Mouse (Mus musculus) heart, postnatal 14 days (tissue): ENCODE results near the gene Gm13289. TPM values are rescaled to one million over a fixed set of nuclear protein-coding genes. Genes with fewer than 3 reads are reported as not detected.
"Not testable (repeated sequence)": the region's sequence is repeated elsewhere in the genome, so short reads cannot be mapped to it uniquely, and the experiment has no call there.

Source experiments
- DNase-seq, 2 experiments: peaks; one replicate each; pipeline ENCODE4 v3.0.0; 2021 to 2022
- intact Hi-C: fragments of 180-260 bp; cut with DNase I; formaldehyde crosslinking; loops from one replicate; pipeline ENCODE4 v1.15.1; 2025
- long read RNA-seq, 2 experiments: library from polyadenylated mRNA; stranded (forward); transcript quantifications; one replicate each; pipeline ENCODE4 v2.0.0; 2021
- total RNA-seq, 2 experiments: library from RNA; stranded (reverse); gene quantifications; 2 replicates each; pipeline ENCODE4 v1.2.3; 2021

The Gm13289 gene
- total RNA-seq: not detected
- long read RNA-seq, experiment 1: 0 reads
- long read RNA-seq, experiment 2: 0 reads

- DNase-seq, intact Hi-C loops: not testable (repeated sequence)
These were observed at the start of gene Gm13289 for GRCm38 (mm10) chr4:88776622-88777021. Gm13289 (plus strand) TSS chr4:88776922.

- DNase-seq: peak; percentile 40 to 55
- intact Hi-C loops: loop anchor here (1.0 kb wide), 1 partner anchor 31 kb away; no protein-coding TSS in a partner anchor
These were observed 49.4 kb upstream of the Gm13289 start for GRCm38 (mm10) chr4:88727324-88727723.

- intact Hi-C loops: no loop called here
- DNase-seq: peak; percentile 75 to 85
These were observed 38.2 kb upstream of the Gm13289 start for GRCm38 (mm10) chr4:88738480-88738879.

DNA sequence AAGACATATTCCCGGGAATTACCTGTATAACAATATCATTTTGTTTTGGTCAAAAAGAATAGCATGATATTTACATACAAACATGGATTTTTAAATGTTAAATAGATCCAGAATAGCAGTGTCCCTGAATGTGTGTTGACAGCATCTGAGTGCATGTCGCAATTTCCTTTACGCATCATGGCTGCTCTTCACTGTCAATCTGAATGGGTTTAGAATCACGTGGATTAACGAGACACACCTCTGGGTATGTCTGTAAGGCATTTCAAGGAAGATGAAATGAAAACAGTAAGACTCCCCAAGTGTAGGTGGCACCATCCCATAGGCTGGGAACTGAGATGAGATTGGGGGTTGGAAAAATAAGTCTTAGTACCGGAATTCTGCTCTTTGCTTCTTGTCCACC lies 37.7 kb upstream of the Gm13289 start:
- no peak for DNase-seq
- intact Hi-C loops: no loop called here

DNA sequence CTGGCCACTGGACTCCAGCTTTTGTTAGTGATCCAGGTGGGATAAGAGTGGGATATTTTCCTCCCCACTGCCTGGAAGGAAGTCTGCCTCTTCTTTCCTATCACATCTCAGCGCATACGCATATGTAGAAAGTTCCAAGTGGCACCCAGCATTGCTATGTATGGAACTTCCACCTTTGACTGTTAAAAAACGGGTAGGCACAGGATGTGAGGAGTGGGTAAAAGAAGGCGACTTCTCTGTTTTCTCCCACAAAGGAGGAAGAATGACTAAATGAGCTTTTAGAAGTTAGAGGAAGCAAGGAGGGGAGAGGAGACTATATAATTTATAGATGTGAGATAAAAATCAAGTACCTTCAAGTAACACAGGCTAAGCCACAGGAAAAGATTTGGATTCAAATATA lies 35.3 kb upstream of the Gm13289 start:
- DNase-seq: no peak
- intact Hi-C loops: no loop called here

- intact Hi-C loops: no loop called here
- DNase-seq: no peak
These were observed 33.9 kb upstream of the Gm13289 start for GRCm38 (mm10) chr4:88742771-88743371.

DNA sequence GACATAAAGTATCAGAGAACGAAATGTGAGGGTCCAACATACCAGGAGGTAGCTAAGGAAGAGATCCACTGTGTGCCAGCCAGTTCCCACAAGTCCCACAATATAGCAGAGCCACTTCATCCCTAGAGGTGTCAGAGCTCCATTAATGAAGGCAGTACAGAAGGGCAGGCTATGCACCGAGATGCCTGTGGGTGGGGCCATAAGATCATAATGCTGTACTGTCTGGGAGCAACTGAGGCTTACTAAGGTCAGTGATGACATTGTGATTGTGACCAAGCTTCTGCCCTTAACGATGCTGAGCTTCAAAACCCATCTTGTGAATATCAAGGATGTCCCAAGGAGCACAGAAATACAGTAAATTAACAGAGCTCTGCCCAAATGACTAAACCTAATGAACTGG lies 32.5 kb upstream of the Gm13289 start:
- DNase-seq: no peak
- intact Hi-C loops: no loop called here

DNA sequence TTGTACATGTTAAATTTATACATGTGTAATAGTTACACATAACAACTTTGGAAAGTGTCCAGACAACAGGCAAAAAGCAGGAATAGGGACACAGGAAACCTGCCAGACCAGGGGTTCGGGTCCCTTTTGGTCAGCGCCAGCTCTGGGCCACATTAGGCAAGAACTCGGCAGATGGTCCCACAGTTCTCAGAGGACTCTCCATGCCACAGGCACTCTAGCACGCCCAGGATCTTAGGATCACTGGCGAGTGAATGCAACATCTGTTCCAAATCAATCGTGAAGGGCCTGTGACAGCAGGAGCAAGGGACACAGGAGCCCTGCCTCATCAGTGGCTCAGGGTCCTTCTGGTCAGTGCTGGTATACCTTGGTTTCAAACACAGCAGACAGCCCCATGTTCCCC lies 26.8 kb upstream of the Gm13289 start:
- no peak for DNase-seq
- intact Hi-C loops: no loop called here

GRCm38 (mm10) chr4:88754818-88755340 lies 21.8 kb upstream of the Gm13289 start, which contains the start of gene Gm13271:
Gm13271 (plus strand) TSS chr4:88754868.
- peak; percentile 66 to 71 for DNase-seq
- intact Hi-C loops: not testable (repeated sequence)

- intact Hi-C loops: not testable (repeated sequence)
- DNase-seq: peak in 1 of 2 experiments; percentile 9
These were observed 19.9 kb upstream of the Gm13289 start for GRCm38 (mm10) chr4:88756581-88757513.

DNA sequence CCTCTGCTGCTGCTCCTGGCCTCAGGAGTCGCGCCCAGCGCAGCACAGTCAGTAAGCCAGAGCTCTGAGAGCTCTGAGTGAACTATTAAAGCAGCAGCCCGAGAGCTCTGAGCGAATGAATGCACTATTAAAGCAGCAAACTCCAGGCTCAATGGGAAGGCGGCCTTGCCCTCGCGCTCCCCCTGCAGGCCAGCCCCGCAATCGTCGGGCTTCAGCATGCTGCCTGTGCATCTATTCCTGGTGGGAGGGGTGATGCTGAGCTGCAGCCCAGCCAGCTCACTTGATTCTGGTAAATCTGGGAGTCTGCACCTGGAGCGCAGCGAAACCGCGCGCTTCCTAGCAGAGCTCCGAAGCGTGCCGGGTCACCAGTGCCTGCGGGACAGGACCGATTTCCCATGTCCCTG lies 19.1 kb upstream of the Gm13289 start:
- intact Hi-C loops: not testable (repeated sequence)
- peak; percentile 87 to 89 for DNase-seq

DNA sequence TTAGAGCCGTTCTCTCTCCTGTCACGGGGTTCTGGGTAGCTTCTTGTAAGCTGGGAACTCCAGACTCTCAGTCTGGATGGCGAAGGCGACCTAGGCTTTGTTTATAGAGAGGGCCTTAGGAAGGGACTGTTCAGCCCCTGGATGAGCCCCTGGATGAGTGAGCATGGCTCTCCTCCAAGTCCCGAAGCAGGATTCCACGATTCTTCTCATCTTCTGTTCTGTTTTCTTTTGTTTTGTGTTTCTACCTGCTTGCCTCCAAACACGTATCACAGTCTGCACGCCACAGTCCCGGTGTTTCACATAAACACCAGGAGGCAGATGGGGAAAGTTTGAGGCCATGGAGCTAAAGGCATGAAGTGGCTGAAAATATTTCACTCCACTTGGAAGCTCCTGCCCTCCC lies 18.0 kb upstream of the Gm13289 start:
- intact Hi-C loops, DNase-seq: not testable (repeated sequence)

DNA sequence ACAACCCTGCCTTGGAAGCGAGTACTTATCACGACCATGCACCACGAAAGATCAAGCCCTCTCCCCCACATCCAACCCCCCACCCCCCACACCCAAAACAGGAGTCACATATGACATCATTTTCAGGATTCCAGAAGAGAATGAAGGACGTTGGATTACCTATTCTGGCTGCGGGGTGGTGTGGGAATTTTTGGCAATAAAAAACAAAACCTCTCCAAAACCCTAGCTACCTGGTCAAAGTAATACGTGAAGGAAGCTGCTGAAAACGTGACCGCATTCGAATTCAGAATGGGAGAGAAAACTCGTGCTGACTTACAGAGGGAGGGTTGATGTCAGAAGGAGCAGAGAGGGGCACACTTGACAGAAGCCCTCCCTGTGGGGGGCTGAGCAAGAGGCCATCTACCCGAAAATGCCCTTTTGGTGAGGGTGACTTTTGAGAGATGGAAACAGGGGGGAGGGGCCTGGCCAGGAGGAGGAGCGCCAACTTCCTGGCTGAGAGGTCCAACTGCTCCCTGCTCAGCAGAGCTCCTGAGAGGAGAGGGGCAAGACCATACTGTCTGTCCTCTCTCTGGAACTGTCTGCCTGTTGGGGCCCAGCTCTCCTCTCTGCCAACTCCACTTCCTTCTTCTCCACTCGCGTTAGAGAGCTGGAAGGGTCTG lies 17.0 kb upstream of the Gm13289 start, which contains the start of gene Gm13283:
Gm13283 (plus strand) TSS at position 510 of the 659 bp plus-strand sequence.
- intact Hi-C loops: not testable (repeated sequence)

GRCm38 (mm10) chr4:88760431-88760830 lies 16.3 kb upstream of the Gm13289 start:
- intact Hi-C loops: not testable (repeated sequence)
- peak; percentile 82 to 83 for DNase-seq

More for the DNA sequence above, 17.0 kb upstream of the Gm13289 start, which contains the start of gene Gm13283:
- DNase-seq: peak; percentile 26 to 28

DNA sequence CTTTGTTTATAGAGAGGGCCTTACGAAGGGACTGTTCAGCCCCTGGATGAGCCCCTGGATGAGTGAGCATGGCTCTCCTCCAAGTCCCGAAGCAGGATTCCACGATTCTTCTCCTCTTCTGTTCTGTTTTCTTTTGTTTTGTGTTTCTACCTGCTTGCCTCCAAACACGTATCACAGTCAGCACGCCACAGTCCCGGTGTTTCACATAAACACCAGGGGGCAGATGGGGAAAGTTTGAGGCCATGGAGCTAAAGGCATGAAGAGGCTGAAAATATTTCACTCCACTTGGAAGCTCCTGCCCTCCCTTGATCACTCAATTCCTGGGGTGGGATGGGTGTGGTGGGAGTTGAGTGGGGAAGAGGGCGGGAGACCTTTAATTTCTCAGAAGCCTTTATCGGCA lies 14.9 kb upstream of the Gm13289 start:
- peak; percentile 57 to 67 for DNase-seq
- intact Hi-C loops: not testable (repeated sequence)

- intact Hi-C loops: not testable (repeated sequence)
- peak in 1 of 2 experiments; percentile 10 for DNase-seq
These were observed 14.4 kb upstream of the Gm13289 start for GRCm38 (mm10) chr4:88762341-88762740.

- intact Hi-C loops: not testable (repeated sequence)
- peak; percentile 55 to 59 for DNase-seq
These were observed 13.2 kb upstream of the Gm13289 start for GRCm38 (mm10) chr4:88763384-88764018.

- DNase-seq, intact Hi-C loops: not testable (repeated sequence)
These were observed 3.2 kb upstream of the Gm13289 start, which contains the start of gene Gm13290 for GRCm38 (mm10) chr4:88773534-88773933. Gm13290 (plus strand) TSS chr4:88773834.

DNA sequence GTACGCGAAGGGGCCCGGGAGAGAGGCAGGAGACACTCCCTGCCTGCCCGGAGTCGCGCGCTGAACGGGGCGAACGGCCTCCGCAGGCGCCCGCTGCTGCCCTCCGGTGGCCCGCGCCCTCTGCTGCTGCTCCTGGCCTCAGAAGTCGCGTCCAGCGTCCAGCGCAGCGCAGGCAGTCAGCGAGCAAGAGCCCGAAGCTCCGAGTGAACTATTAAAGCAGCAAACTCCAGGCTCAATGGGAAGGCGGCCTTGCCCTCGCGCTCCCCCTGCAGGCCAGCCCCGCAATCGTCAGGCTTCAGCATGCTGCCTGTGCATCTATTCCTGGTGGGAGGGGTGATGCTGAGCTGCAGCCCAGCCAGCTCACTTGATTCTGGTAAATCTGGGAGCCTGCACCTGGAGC lies 2.8 kb downstream of the Gm13289 start, which contains the start of gene Gm13272:
Gm13272 (plus strand) TSS at position 301 of the 400 bp plus-strand sequence.
- intact Hi-C loops, DNase-seq: not testable (repeated sequence)

- DNase-seq, intact Hi-C loops: not testable (repeated sequence)
These were observed 3.6 kb downstream of the Gm13289 start for GRCm38 (mm10) chr4:88780320-88780719.
